Mouse (Mus musculus) stomach, embryonic 16.5 days (tissue): ENCODE data around the gene Vldlr. TPM values are rescaled to one million over a fixed set of nuclear protein-coding genes. Genes with fewer than 3 reads are reported as not detected.
A peak's percentile ranks its signal among the peaks of the same experiment; 100 is the strongest.

Source experiments
- ATAC-seq: fragments of 200-750 bp; cut with Nextera tagmentation; 2 replicates; pipeline ENCODE4 v1.8.0; 2017; ENCODE audit warnings: moderate number of reproducible peaks, moderate TSS enrichment; ENCODE audit not compliant: insufficient read depth, low FRiP score
- H3K27ac ChIP-seq: fragments of 300-500 bp; sonication (generic); 2 replicates; pipeline ENCODE4 v1.5.1; 2014; ENCODE audit warnings: low read length
- H3K27me3 ChIP-seq: fragments of 300-500 bp; sonication (generic); 2 replicates; pipeline ENCODE4 v1.6.1; 2014; ENCODE audit warnings: low read length, control low read depth, mixed read lengths; ENCODE audit not compliant: control insufficient read depth, insufficient read depth
- H3K36me3 ChIP-seq: fragments of 300-500 bp; sonication (generic); 2 replicates; pipeline ENCODE4 v1.6.1; 2014; ENCODE audit warnings: low read length; ENCODE audit not compliant: control insufficient read depth, insufficient read depth
- H3K4me1 ChIP-seq: fragments of 300-500 bp; sonication (generic); 2 replicates; pipeline ENCODE4 v1.6.1; 2014; ENCODE audit warnings: low read length, control low read depth, mixed read lengths; ENCODE audit not compliant: control insufficient read depth, insufficient read depth
- H3K4me2 ChIP-seq: fragments of 300-500 bp; sonication (generic); 2 replicates; pipeline ENCODE4 v1.6.1; 2014; ENCODE audit warnings: low read depth, low read length, mixed read lengths
- H3K4me3 ChIP-seq: fragments of 300-500 bp; sonication (generic); replicated peaks from 2 replicates; pipeline ENCODE4 v1.5.1; 2014; ENCODE audit warnings: mild to moderate bottlenecking, low read length
- H3K9ac ChIP-seq: fragments of 300-500 bp; sonication (generic); 2 replicates; pipeline ENCODE4 v1.6.1; 2014; ENCODE audit warnings: low read length
- H3K9me3 ChIP-seq: fragments of 300-500 bp; sonication (generic); replicated peaks from 2 replicates; pipeline ENCODE4 v1.6.1; 2016; ENCODE audit warnings: low read length, control low read depth; ENCODE audit not compliant: control insufficient read depth
- WGBS: fragments of 180-500 bp; shearing (Covaris S2); extraction: QIAGEN DNeasy Blood & Tissue Kit; methylation state at CpG from one replicate; pipeline ENCODE4 v1.1.7; 2014; 5-methylcytosine and 5-hydroxymethylcytosine counted together
- polyA plus RNA-seq: library from polyadenylated mRNA; unstranded; fragments of >200 nt; fragmentation: Nextera tagmentation; extraction: Ambion mirVana; gene quantifications from 2 replicates; pipeline ENCODE4 v1.2.1, GENCODE M21; 2015

Vldlr gene
- polyA plus RNA-seq, 1 experiment from 2014 or later = 9.0 TPM

- Histone ChIP-seq H3K9me3 (no peaks in the 10 kb centered on the region), H3K4me2 (no peak overlapping the region), H3K27me3 (no peaks in the 10 kb centered on the region; the same call in 1 of the 2 replicates), H3K36me3 (no peaks in the 10 kb centered on the region), H3K27ac (no peak overlapping the region), H3K4me3 (no peak overlapping the region), H3K9ac (no peak overlapping the region), H3K4me1 (peaks cover 4% of the 10 kb centered on the region; the same call in 1 of the 2 replicates)
- ATAC-seq = no peak
- 84% methylated on average over 6 of the region's 6 CpGs for WGBS
Observed at GRCm38 (mm10) chr19:27223046-27223445, 6.8 kb downstream of the Vldlr start.

GRCm38 (mm10) chr19:27224356-27224755, 8.1 kb downstream of the Vldlr start:
- no peak for ATAC-seq
- Histone ChIP-seq H3K27ac (no peak overlapping the region), H3K4me1 (no peaks in the 10 kb centered on the region), H3K27me3 (no peaks in the 10 kb centered on the region; the same call in 1 of the 2 replicates), H3K4me2 (no peak overlapping the region), H3K4me3 (no peak overlapping the region), H3K36me3 (no peaks in the 10 kb centered on the region), H3K9ac (no peak overlapping the region), H3K9me3 (no peaks in the 10 kb centered on the region)
- WGBS = 45% methylated on average over 1 of the region's 1 CpGs

- H3K4me3 ChIP-seq = no peak overlapping the region
- no peak for ATAC-seq
- 59% methylated on average over 3 of the region's 3 CpGs for WGBS
- H3K9ac ChIP-seq = no peak overlapping the region
- no peak overlapping the region for H3K4me2 ChIP-seq
- no peaks in the 10 kb centered on the region for H3K9me3 ChIP-seq
- H3K36me3 ChIP-seq = no peaks in the 10 kb centered on the region
- no peaks in the 10 kb centered on the region; the same call in 1 of the 2 replicates for H3K27me3 ChIP-seq
- H3K4me1 ChIP-seq = no peaks in the 10 kb centered on the region
- no peak overlapping the region for H3K27ac ChIP-seq
Observed at GRCm38 (mm10) chr19:27226626-27227025, 10.3 kb downstream of the Vldlr start.

- 59% methylated on average over 4 of the region's 4 CpGs for WGBS
Observed at GRCm38 (mm10) chr19:27227131-27227530, 10.8 kb downstream of the Vldlr start.

GRCm38 (mm10) chr19:27228254-27228653, 12.0 kb downstream of the Vldlr start:
- WGBS = 84% methylated on average over 1 of the region's 1 CpGs
- Histone ChIP-seq H3K36me3 (no peaks in the 10 kb centered on the region), H3K4me2 (no peak overlapping the region), H3K27me3 (no peaks in the 10 kb centered on the region; the same call in 1 of the 2 replicates), H3K4me1 (no peaks in the 10 kb centered on the region), H3K9ac (no peak overlapping the region), H3K27ac (no peak overlapping the region), H3K9me3 (no peaks in the 10 kb centered on the region), H3K4me3 (no peak overlapping the region)
- no peak for ATAC-seq

More at GRCm38 (mm10) chr19:27227131-27227530, 10.8 kb downstream of the Vldlr start:
- Histone ChIP-seq H3K9ac (no peak overlapping the region), H3K27me3 (no peaks in the 10 kb centered on the region; the same call in 1 of the 2 replicates), H3K4me3 (no peak overlapping the region), H3K4me2 (no peak overlapping the region), H3K4me1 (no peaks in the 10 kb centered on the region), H3K27ac (no peak overlapping the region), H3K9me3 (no peaks in the 10 kb centered on the region), H3K36me3 (no peaks in the 10 kb centered on the region)
- ATAC-seq = peak; percentile 33; the same call in 1 of the 2 replicates

GRCm38 (mm10) chr19:27233386-27233785, 17.1 kb downstream of the Vldlr start:
- no peaks in the 10 kb centered on the region for H3K36me3 ChIP-seq
- H3K4me3 ChIP-seq = no peak overlapping the region
- H3K9ac ChIP-seq = no peak overlapping the region
- H3K9me3 ChIP-seq = no peaks in the 10 kb centered on the region
- no peaks in the 10 kb centered on the region for H3K4me1 ChIP-seq
- no peaks in the 10 kb centered on the region for H3K27me3 ChIP-seq
- no peak for ATAC-seq
- no peak overlapping the region for H3K4me2 ChIP-seq
- no peak overlapping the region for H3K27ac ChIP-seq
- WGBS = 82% methylated on average over 2 of the region's 2 CpGs

- 83% methylated on average over 4 of the region's 4 CpGs for WGBS
- Histone ChIP-seq H3K9ac (no peak overlapping the region), H3K36me3 (peaks cover 2% of the 10 kb centered on the region), H3K9me3 (no peaks in the 10 kb centered on the region), H3K27ac (no peak overlapping the region), H3K27me3 (no peaks in the 10 kb centered on the region), H3K4me1 (no peaks in the 10 kb centered on the region), H3K4me2 (no peak overlapping the region), H3K4me3 (no peak overlapping the region)
- no peak for ATAC-seq
Observed at GRCm38 (mm10) chr19:27239913-27240312, 23.6 kb downstream of the Vldlr start.

- 85% methylated on average over 4 of the region's 4 CpGs for WGBS
- Histone ChIP-seq H3K9ac (no peak overlapping the region), H3K4me2 (no peak overlapping the region), H3K9me3 (no peaks in the 10 kb centered on the region), H3K4me3 (no peak overlapping the region), H3K36me3 (peaks cover 7% of the 10 kb centered on the region), H3K27ac (no peak overlapping the region), H3K27me3 (no peaks in the 10 kb centered on the region), H3K4me1 (no peaks in the 10 kb centered on the region)
- ATAC-seq = no peak
Observed at GRCm38 (mm10) chr19:27243527-27243926, 27.2 kb downstream of the Vldlr start.

- no peaks in the 10 kb centered on the region for H3K4me1 ChIP-seq
- no peaks in the 10 kb centered on the region for H3K27me3 ChIP-seq
- H3K36me3 ChIP-seq = no peaks in the 10 kb centered on the region
- no peak overlapping the region for H3K4me3 ChIP-seq
- no peak for ATAC-seq
- H3K4me2 ChIP-seq = no peak overlapping the region
- no peak overlapping the region for H3K9ac ChIP-seq
- no peaks in the 10 kb centered on the region for H3K9me3 ChIP-seq
- no peak overlapping the region for H3K27ac ChIP-seq
- 90% methylated on average over 5 of the region's 5 CpGs for WGBS
Observed at GRCm38 (mm10) chr19:27254756-27255155, 38.5 kb downstream of the Vldlr start.
